Mouse (Mus musculus): ENCODE results near the gene Pla2g4c.

Pla2g4c gene

GRCm38 (mm10) chr7:13355943-13356342 is 31.5 kb downstream of the Pla2g4c start:
- peak; percentile 74 for DNase-seq (ENCODE audit: low read depth, low spot score)

- peak; percentile 55 for DNase-seq (ENCODE audit: low read depth, low spot score)
Observed at GRCm38 (mm10) chr7:13380588-13380987, 56.1 kb downstream of the Pla2g4c start.

DNA sequence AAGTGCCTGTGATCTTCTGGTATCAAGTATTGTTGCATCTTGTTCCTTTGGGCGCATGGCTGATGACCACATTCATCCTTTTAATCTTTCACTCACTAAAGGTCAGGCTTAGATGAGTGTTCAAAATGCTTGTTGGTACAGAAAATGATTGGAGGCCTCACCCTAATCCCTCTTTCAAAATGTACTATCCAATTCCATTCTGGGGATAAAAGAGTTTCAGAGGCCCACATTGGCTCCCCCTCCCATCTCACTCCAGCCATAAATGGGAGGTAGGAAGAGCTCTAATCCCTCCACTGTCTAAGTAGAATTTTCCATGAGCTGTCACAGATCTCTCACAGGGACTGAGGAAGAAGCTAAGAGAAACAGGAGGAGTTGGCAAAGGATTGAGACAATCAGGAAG is 73.4 kb downstream of the Pla2g4c start, which contains the start of gene Cabp5:
TSS of gene Cabp5 (plus strand) at position 301 of the 400 bp plus-strand sequence.
- no peak for DNase-seq (ENCODE audit: low read depth, low spot score)
